Mouse (Mus musculus) gastrocnemius, postnatal 36 days (tissue): ENCODE measurements around the gene Fam167b. TPM values are rescaled to one million over a fixed set of nuclear protein-coding genes. Genes with fewer than 3 reads are reported as not detected.
"Not testable (repeated sequence)": the region's sequence is repeated elsewhere in the genome, so short reads cannot be mapped to it uniquely, and the experiment has no call there.

Experiments used
- DNase-seq, 2 experiments: peaks; one replicate each; pipeline ENCODE4 v3.0.0; 2022
- intact Hi-C: fragments of 180-260 bp; cut with DNase I; formaldehyde crosslinking; loops from one replicate; pipeline ENCODE4 v1.15.1; 2025
- total RNA-seq, 2 experiments: library from RNA; stranded (reverse); gene quantifications; 2 replicates each; pipeline ENCODE4 v1.2.3; 2021

Fam167b gene
- total RNA-seq, 2 experiments from 2014 or later, result not detected

DNA sequence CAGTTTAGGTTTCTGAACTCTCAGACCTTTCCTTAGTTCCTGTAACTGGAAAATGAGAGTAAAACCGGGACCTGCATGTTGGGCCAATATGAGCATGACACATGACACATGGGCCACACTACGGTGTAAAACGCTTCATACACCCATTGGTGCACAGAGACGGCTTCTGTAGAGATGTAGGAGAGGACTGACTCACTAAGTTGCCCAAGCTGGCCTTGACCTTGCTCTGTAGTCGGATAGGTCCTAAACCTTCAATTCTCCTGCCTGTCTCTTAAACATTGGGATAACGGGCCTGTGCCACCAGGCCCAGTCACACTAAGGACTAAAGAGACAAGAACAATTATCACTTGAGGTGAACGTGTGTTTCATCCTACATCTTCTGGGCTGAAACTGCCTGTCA, 10.0 kb downstream of the Fam167b start:
- intact Hi-C loops, result no loop called here

DNA sequence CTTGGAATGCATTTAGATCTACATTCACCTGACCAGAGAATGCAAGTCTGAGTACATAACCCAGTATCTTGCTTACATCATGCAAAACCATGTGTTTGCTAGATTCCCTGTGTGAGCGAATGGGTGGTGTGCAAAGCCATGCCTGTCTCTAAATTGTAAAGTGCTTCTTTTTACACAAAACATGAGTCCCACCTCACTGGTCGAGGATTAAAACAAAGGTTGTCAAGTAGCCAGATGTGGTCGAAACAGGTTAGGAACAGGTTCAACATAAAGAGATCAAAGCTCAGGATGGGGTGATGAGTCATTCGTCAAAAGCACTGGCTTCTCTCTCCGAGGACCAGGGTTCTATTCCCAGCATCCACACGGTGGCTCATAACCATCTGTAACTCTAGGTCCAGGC, 13.2 kb downstream of the Fam167b start:
- no peak for DNase-seq
- intact Hi-C loops, result no loop called here

More for the DNA sequence above, 10.0 kb downstream of the Fam167b start:
- DNase-seq, result no peak

DNA sequence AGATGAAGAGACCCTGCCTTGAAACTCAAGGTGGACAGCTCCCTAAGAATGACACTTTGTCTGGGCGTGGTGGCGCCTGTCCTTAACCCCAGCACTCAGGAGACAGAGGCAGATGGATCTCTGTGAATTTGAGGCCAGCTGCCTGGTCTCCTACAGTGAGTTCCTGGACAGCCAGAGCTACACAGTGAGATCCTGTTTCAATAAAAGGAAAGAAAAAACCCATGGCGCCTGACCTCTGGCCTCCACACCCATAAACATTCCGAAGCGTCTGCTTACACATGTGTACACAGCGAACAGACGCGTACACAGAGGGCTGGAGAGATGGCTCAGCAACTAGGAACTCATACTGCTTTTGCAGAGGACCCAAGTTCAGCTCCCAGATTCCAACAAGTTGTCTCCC, 14.6 kb downstream of the Fam167b start:
- DNase-seq, result no peak
- intact Hi-C loops, result no loop called here

DNA sequence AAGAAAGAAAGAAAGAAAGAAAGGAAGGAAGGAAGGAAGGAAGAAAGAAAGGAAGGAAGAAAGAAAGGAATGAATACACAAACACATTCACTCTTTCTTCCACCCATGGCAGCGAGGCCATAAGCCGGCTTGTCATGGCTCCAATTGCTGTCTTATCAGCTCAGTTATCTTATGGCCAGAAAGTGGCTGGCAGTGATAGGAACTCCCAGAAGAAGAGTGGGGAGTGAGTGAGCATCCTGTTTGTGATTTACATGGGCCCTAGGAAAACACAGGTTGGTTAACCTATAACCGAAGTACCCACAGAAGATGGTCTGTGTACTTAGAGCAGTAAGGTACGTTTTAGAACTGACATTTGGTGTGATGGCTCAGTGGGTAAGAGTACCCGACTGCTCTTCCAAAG, 17.2 kb downstream of the Fam167b start:
- intact Hi-C loops, result no loop called here
- no peak for DNase-seq

DNA sequence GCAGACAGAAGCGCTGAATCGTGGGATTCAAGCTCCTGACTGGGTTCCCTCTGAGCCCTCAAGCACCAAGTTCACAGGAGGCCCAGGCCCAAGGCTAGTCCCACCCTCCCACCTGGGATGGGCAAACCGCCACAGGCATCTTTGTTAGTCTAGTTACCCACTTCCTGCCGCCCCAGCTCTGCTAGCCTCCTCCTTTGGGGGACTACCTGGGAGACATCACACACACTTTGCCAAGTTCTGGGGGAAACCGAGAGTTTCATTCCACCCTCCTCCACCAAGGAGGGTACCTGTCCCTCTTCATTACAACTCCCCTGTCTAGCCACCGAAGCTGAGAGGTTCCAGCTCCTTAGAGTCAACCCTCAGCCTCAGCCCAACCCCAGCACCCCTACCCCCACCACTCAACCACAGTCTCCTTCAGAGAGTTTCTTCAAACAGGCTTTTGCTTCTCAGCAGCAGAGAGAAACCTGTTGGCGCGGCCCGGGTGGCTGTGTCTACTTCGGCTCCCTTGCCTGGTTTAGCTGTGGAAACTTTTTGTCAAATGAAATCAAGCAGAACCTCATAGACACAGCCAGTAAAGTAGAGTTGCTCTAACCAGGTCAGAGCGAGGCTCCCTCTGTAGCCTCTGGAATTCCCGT, 19.9 kb downstream of the Fam167b start:
- intact Hi-C loops, result no loop called here
- no peak for DNase-seq

DNA sequence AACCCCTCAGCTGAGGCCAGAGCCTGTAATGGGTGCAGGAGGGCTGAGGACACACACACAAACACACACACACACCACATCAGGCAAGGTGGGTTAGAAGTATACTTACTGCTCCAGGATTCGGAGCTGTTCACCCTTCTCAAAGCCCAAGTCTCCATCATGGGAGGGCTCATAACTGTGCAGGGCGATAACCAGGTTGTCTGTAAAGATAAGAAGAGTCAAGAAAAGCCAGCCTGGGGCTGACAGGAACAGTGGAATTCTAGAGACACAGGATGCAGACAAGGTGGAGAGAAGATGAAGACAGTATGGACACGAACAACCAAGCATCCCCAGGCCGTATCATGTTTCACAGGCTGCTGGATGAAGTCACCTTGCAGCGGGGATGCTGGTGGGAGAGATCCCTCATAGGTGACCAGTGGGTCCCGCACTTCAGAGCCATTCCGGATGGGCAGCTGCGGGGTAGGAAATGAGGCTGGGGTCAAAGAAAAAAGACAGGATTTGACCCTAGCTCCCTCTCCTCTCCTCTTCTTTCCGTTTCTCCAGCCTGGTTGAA, 21.0 kb downstream of the Fam167b start:
- no peak for DNase-seq
- intact Hi-C loops, result no loop called here

DNA sequence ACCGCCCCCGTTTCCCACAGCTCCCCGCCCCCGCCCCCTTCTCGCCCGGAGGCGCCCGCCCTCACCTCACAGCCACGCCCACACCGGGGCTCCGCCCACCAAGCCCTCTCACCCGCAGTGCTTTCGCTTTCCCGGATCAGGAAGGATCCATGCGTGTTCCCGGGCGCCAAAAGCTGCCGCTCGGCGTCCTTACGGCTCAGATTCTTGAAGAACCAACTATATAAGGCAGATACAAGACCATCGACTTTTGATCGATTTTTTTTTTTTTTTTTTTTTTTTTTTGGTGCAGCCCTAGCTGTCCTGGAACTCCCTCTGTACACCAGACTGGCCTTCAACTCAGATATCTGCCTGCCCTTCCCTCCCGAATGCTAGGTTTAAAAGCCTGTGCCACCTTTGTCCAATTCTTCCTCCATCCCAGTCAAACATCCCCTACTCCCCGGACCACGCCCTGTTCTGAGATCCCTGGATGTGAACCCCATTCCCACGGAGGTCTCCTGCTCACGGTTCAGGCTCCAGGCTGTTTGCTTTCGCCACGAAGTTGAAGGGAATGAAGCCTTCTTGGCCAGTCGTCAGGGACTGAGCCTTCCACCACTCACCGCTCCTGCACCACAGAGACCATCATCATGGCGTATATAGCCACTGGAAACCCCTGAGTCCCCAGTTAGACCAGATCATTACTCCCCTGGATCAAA, 21.7 kb downstream of the Fam167b start:
- intact Hi-C loops, result no loop called here
- peak; percentile 74 to 88 for DNase-seq

DNA sequence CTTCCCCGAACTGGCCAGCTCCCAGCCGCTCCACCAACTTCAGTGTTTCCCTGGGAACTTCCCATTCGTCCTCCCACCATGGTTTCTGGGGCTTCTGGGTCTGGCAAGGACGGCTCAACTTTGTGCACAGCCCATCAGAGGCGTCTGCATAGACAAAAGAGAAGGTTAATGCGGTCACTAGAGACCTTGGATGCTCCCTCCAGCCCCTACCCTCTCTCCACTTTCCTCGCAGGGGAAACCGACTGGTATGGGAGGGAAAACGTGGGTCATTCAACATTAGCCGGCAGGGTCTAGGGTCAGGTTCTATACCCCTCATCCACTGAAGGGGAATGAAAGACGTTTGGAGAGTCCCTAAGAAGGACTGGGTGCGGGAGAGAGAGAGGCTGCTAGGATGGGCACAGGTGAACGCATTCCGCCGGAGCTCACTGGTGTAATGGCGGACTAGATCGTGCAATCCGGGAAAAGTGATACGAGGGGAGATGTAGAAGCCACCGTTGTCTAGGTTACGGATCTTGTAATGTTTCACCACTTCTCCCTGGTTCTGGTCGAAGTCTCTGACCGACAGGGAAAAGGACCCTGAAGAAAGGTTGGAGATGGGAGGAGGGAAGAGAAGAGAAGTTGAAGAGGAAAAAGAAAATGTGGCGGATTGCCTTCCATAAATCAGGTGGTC, 22.4 kb downstream of the Fam167b start:
- DNase-seq, result no peak
- intact Hi-C loops, result no loop called here

DNA sequence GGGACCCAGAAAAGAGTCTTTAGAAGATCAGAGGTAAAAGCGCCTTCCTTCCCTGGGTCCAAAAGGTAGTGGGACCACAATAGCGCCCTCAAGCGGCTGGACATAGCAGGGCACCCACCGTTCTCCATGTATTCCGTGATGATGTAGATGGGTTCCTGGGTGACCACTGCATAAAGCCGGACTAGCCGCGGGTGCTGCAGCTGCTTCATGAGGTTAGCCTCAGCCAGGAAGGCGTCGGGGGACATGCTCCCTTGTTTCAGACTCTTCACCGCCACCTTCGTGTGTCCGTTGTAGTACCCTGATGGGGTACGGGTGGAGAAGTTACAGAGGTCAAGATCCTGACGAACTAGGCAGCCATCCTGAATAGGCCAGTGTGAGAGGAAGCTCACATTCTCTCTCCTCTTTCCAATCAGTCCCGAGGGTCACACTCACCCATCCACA, 22.9 kb downstream of the Fam167b start:
- intact Hi-C loops, result no loop called here

DNA sequence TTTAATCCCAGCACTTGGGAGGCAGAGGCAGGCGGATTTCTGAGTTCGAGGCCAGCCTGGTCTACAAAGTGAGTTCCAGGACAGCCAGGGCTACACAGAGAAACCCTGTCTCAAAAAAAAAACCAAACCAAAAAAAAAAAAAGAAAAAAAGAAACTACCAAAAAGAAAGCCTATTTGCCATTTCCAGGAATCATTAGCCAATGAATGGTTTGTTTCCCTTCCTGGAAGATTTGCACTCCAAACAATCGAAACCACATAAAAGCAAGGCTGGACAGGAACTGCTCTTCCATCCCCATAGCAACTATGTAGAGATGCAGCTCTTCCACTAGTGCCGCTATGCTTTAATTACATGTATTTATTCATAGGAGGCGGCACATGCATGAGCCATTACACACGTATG, 23.8 kb downstream of the Fam167b start:
- intact Hi-C loops, DNase-seq: not testable (repeated sequence)

More for the DNA sequence above, 22.9 kb downstream of the Fam167b start:
- DNase-seq, result peak in 1 of 2 experiments; percentile 21

DNA sequence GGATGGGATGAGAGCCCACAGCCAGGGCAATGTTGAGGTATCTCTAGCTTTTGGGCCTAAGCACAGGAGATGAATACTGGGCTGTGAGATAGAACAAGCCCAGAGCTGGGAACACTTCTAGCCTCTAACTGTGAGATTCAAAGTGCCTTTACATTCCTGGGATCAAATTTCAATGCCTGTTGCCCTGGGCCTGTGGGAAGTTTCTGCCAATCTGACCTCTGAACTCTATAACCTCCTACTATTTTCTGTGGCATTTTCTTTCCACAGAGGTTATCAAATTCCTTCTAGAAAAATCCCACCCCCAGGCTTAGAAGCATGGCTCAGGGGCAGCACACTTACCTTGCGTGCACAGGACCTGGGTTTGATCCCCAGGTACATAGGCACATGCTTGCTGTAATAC, 28.1 kb downstream of the Fam167b start:
- intact Hi-C loops, result no loop called here
- no peak for DNase-seq

DNA sequence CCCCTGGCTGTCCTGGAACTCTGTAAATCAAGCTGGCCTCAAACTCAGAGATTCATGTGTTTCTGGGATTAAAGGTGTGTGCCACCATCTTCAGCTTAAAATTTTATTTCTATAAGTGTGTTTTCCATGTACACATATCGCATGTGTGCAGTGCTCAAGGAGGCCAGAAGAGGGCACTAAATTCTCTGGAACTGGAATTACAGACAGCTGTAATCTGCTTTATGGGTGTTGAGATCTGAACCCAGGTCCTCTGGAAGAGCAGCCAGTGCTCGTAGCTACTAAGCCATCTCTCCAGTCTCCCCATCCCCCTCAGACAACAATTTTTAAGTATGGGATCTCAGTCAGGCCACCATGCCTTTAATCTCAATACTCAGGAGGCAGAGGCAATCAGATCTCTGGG, 29.0 kb downstream of the Fam167b start:
- no peak for DNase-seq
- intact Hi-C loops, result no loop called here

DNA sequence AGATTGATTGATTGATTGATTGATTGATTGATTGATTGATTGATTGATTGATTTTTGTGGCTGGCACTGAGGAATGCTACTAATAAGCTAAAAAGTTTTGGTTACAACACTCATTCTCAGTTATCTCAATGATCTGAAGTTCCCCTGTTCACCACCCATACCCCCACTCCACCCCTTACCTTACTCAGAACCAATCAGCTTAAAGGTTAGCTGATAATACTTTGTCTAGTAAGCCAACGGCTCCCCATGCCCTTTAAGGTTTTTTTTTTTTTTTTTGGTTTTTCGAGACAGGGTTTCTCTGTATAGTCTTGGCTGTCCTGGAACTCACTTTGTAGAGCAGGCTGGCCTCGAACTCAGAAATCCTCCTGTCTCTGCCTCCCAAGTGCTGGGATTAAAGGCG, 30.7 kb downstream of the Fam167b start:
- DNase-seq, intact Hi-C loops: not testable (repeated sequence)

DNA sequence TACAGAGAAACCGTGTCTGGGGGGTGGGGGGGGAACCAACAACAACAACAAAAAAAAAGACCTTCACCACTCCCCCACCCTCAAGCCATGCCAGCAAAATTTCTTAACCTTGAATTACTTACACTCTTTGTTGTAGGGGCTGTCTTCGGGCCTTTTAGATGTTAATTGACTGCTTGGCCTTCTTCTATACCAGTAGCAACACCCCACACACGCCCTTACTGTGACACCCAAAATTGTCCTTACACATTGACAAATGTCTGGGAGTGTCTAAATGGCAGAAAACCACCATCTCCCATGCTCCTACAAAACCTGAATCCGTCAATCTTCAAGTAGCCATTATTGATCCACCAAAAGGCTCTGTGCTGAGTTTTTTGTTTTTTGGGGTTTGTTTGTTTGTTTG, 34.2 kb downstream of the Fam167b start:
- intact Hi-C loops, result loop anchor here (5.0 kb wide), 1 partner anchor 58 kb away; the partner anchor contains the start of genes Eif3i and Tmem234
- DNase-seq, result no peak

DNA sequence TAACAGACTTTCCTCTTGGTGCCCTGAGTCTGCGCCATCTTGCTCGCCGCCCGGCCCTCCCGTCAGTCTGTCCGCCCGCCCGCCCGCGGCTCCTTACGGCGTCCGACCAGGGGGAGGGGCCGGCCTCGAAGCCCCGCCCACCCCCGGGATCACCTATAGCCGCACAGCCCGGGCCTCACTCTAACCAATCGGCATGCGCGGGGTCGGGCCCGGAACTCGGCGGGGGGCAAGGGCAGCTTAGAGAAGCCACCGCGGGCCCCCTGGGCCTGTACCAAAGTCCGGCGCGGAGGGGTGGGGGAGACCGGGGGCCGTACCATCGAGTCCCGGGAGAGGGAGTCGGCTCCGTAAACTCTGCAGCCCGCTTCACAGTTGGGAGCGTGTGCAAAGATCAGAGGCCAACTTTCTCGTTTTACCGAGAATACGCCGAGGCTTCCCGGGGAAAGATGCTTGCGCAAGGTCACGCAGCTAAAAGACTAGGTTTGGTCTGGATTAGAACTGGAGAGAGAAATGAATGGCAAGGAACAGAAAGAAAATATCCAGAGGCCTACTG, 35.7 kb downstream of the Fam167b start, which contains the start of gene Hdac1:
TSS of gene Hdac1 (minus strand) at position 122 of the 550 bp plus-strand sequence.
- intact Hi-C loops, result loop anchor here (5.0 kb wide), 1 partner anchor 60 kb away; the partner anchor contains the start of genes Eif3i and Tmem234

DNA sequence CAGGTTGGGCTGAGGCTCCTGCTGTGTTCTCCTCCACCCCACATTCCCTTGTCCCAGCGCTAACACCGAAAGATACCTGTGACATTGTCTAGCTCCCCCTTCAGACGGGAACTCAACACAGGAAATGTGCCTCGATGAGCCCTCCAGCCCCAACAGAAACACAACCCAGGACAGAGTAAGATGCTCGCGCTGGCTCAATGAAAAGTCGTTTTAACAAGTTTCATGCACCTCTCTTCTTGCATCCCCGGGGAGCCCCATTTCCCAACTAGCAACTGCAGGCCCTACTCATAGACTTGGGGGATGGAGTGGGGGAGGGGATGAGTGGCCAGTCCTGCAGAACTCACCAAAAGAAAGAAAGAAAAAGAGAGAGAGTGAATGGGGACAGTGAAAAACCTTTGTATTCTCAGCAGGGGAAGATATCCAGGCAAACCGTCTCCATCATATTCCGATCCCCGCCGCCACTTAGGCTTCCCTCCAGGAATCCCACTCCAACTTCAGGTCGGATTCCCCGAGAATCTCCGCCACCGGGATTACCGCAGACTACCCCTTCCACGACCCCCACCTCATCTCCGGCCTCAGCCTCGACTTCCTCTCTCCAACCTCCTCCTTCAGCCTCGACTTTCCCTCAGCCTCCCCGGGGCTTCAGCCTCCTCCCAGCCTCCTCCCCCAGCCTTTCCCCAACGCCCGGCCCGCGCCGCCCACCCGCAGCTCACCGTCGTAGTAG, 36.3 kb downstream of the Fam167b start:
- DNase-seq, result no peak
- intact Hi-C loops, result loop anchor here (5.0 kb wide), 1 partner anchor 60 kb away; the partner anchor contains the start of genes Eif3i and Tmem234

More for the DNA sequence above, 35.7 kb downstream of the Fam167b start, which contains the start of gene Hdac1:
- peak; percentile 94 to 97 for DNase-seq

DNA sequence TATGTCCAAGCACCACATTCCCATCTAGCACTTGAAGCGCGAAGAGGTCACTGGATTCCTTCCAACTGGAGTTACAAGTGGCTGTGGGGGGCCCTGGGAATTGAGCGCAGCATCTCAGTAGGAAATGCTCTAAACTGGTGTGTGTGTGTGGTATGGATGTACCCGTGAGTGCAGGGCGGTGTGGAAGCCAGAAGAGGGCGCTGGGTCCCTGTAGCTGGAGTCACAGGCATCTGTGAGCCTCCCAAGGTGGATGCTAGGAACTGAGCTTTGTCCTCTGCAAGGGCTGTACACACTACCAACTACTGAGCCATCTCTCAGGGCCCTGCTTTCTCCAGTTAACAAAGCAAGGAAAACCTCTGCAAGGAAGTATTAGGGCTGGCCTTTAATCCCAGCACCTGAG, 38.3 kb downstream of the Fam167b start:
- DNase-seq, result no peak
- intact Hi-C loops, result loop anchor here (5.0 kb wide), 1 partner anchor 62 kb away; the partner anchor contains the start of genes Eif3i and Tmem234

DNA sequence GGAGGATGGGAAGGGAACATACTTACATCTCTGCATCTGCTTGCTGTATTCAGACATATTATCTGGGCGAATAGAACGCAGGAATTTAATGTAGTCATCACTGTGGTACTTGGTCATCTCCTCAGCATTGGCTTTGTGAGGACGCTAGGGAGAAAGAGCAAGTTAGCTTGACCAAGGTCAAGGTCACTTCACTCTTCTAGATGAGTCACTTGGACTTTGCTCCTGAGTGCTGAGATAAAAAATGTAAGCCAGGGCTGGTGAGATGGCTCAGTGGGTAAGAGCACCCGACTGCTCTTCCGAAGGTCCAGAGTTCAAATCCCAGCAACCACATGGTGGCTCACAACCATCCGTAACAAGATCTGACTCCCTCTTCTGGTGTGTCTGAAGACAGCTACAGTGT, 49.4 kb downstream of the Fam167b start:
- intact Hi-C loops, DNase-seq: not testable (repeated sequence)
